Mouse (Mus musculus): ENCODE measurements at regions not wholly inside any gene's neighbourhood (a gene's known extent, or its start where the extent isn't known, plus 50 kb on each side); places are given as distances from the start of the nearest gene placed in this dataset.

DNA sequence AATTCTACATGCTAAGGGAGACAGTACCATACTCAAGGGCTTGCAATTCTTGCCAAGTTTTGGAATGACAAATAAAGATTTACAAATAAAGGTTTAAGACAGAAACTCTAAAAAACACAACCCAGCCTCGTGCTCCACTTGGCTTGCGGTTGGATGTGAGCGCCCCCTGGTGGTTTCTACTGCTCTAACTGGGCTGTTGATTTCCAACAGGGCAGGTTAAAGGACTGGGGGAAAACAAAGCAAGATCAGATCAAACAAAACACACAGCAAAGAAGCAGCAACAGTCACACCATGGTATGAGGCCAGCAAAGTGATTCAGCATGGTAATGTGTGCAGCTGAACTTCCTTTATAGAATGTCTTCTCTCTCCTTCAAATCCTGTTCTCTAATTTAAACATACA is 339.2 kb downstream of the Adam3 start:
- TF ChIP-seq CTCF (IDR thresholded peaks at IDR 0.05; ENCODE audit: extremely low read depth, insufficient read length, insufficient replicate concordance, low read depth, low read length) (peak; percentile 93; the same call in 1 of the 2 replicates), POLR2A (IDR thresholded peaks at IDR 0.05; ENCODE audit: low read depth, low read length) (no peak)

Data from small intestine, adult 2 months (tissue).